Mouse (Mus musculus): ENCODE data around the gene Grin2b.

Gene Grin2b

GRCm38 (mm10) chr6:136025801-136026200, 147.5 kb downstream of the Grin2b start:
- in situ Hi-C loops (cut with MboI; ENCODE audit: low pct_unique_long_range_greater_than_20kb in 1 of 2, low sequenced_read_pairs in 2 of 2, unreplicated experiment in 1 of 2): no loop called here

- in situ Hi-C loops (cut with MboI; ENCODE audit: low pct_unique_long_range_greater_than_20kb in 1 of 2, low sequenced_read_pairs in 2 of 2, unreplicated experiment in 1 of 2): no loop called here
Observed at GRCm38 (mm10) chr6:136020460-136020859, 152.9 kb downstream of the Grin2b start.

GRCm38 (mm10) chr6:136018962-136019361, 154.3 kb downstream of the Grin2b start:
- in situ Hi-C loops (cut with MboI; ENCODE audit: low pct_unique_long_range_greater_than_20kb in 1 of 2, low sequenced_read_pairs in 2 of 2, unreplicated experiment in 1 of 2): no loop called here

GRCm38 (mm10) chr6:136013556-136014380, 159.5 kb downstream of the Grin2b start:
- in situ Hi-C loops (cut with MboI; ENCODE audit: low pct_unique_long_range_greater_than_20kb in 1 of 2, low sequenced_read_pairs in 2 of 2, unreplicated experiment in 1 of 2): no loop called here

- in situ Hi-C loops (cut with MboI; ENCODE audit: low pct_unique_long_range_greater_than_20kb in 1 of 2, low sequenced_read_pairs in 2 of 2, unreplicated experiment in 1 of 2): no loop called here
Observed at GRCm38 (mm10) chr6:136011533-136011932, 161.8 kb downstream of the Grin2b start.

GRCm38 (mm10) chr6:136011038-136011311, 162.3 kb downstream of the Grin2b start:
- in situ Hi-C loops (cut with MboI; ENCODE audit: low pct_unique_long_range_greater_than_20kb in 1 of 2, low sequenced_read_pairs in 2 of 2, unreplicated experiment in 1 of 2): no loop called here

- in situ Hi-C loops (cut with MboI; ENCODE audit: low pct_unique_long_range_greater_than_20kb in 1 of 2, low sequenced_read_pairs in 2 of 2, unreplicated experiment in 1 of 2): no loop called here
Observed at GRCm38 (mm10) chr6:136010290-136011037, 162.8 kb downstream of the Grin2b start.

GRCm38 (mm10) chr6:136008120-136008519, 165.2 kb downstream of the Grin2b start:
- in situ Hi-C loops (cut with MboI; ENCODE audit: low pct_unique_long_range_greater_than_20kb in 1 of 2, low sequenced_read_pairs in 2 of 2, unreplicated experiment in 1 of 2): no loop called here

- in situ Hi-C loops (cut with MboI; ENCODE audit: low pct_unique_long_range_greater_than_20kb in 1 of 2, low sequenced_read_pairs in 2 of 2, unreplicated experiment in 1 of 2): no loop called here
Observed at GRCm38 (mm10) chr6:135994691-135995090, 178.6 kb downstream of the Grin2b start.

GRCm38 (mm10) chr6:135993897-135994296, 179.4 kb downstream of the Grin2b start:
- in situ Hi-C loops (cut with MboI; ENCODE audit: low pct_unique_long_range_greater_than_20kb in 1 of 2, low sequenced_read_pairs in 2 of 2, unreplicated experiment in 1 of 2): no loop called here

- in situ Hi-C loops (cut with MboI; ENCODE audit: low pct_unique_long_range_greater_than_20kb in 1 of 2, low sequenced_read_pairs in 2 of 2, unreplicated experiment in 1 of 2): no loop called here
Observed at GRCm38 (mm10) chr6:135993378-135993777, 179.9 kb downstream of the Grin2b start.

GRCm38 (mm10) chr6:135976106-135976505, 197.2 kb downstream of the Grin2b start:
- in situ Hi-C loops (cut with MboI; ENCODE audit: low pct_unique_long_range_greater_than_20kb in 1 of 2, low sequenced_read_pairs in 2 of 2, unreplicated experiment in 1 of 2): no loop called here

- in situ Hi-C loops (cut with MboI; ENCODE audit: low pct_unique_long_range_greater_than_20kb in 1 of 2, low sequenced_read_pairs in 2 of 2, unreplicated experiment in 1 of 2): no loop called here
Observed at GRCm38 (mm10) chr6:135972481-135972880, 200.8 kb downstream of the Grin2b start.

GRCm38 (mm10) chr6:135971481-135971880, 201.8 kb downstream of the Grin2b start:
- in situ Hi-C loops (cut with MboI; ENCODE audit: low pct_unique_long_range_greater_than_20kb in 1 of 2, low sequenced_read_pairs in 2 of 2, unreplicated experiment in 1 of 2): no loop called here

GRCm38 (mm10) chr6:135970716-135971318, 202.5 kb downstream of the Grin2b start:
- in situ Hi-C loops (cut with MboI; ENCODE audit: low pct_unique_long_range_greater_than_20kb in 1 of 2, low sequenced_read_pairs in 2 of 2, unreplicated experiment in 1 of 2): no loop called here

GRCm38 (mm10) chr6:135961766-135962165, 211.5 kb downstream of the Grin2b start:
- in situ Hi-C loops (cut with MboI; ENCODE audit: low pct_unique_long_range_greater_than_20kb in 1 of 2, low sequenced_read_pairs in 2 of 2, unreplicated experiment in 1 of 2): no loop called here

GRCm38 (mm10) chr6:135959629-135960028, 213.7 kb downstream of the Grin2b start:
- in situ Hi-C loops (cut with MboI; ENCODE audit: low pct_unique_long_range_greater_than_20kb in 1 of 2, low sequenced_read_pairs in 2 of 2, unreplicated experiment in 1 of 2): no loop called here

GRCm38 (mm10) chr6:135951666-135952065, 221.6 kb downstream of the Grin2b start:
- in situ Hi-C loops (cut with MboI; ENCODE audit: low pct_unique_long_range_greater_than_20kb in 1 of 2, low sequenced_read_pairs in 2 of 2, unreplicated experiment in 1 of 2): no loop called here

- in situ Hi-C loops (cut with MboI; ENCODE audit: low pct_unique_long_range_greater_than_20kb in 1 of 2, low sequenced_read_pairs in 2 of 2, unreplicated experiment in 1 of 2): no loop called here
Observed at GRCm38 (mm10) chr6:135945511-135945910, 227.8 kb downstream of the Grin2b start.
